Comparison of ENCODE assay signal across 8 mouse cellular contexts in the genomic region with DNA sequence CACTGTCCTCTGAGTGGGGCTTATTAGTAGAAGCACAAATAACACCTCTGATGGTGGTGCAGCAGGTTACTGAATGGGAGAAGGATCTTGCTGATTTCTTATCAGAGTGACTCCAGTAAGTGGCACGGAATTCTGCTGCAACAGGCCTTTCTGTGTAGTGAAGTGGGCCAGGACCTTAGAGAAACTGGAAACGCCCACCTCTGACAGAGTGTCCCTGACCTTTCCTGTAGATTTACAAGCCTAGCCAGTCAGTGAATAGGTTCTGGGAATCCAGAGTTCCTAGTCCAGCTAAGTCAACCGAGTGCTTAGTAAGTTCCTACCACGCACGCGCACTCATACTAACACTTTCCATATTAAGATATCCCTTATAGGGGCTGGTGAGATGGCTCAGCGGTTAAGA.
"Had no signal": no experiment of that assay in that cellular context is flagged by ENCODE, and none has a peak within 500 bp of the region (broad histone marks: within the 10 kb centered on the region; RNA-seq: fewer than 3 reads in every experiment).

No protein-coding gene starts in this region.

- H3K4me3 ChIP-seq: limb, embryonic 13.5 days; midbrain, embryonic 13.5 days; stomach, embryonic 15.5 days had no signal

- H3K27ac ChIP-seq: limb, embryonic 13.5 days; midbrain, embryonic 13.5 days had no signal

- H3K36me3 ChIP-seq: limb, embryonic 13.5 days; midbrain, embryonic 13.5 days; stomach, embryonic 15.5 days had no signal

- H3K4me2 ChIP-seq: limb, embryonic 13.5 days; midbrain, embryonic 13.5 days; stomach, embryonic 15.5 days had no signal

- DNase-seq: kidney, adult 8-10 months; left cerebral cortex, postnatal 4 days; lung, postnatal 36 days; right cerebral cortex, postnatal 14 days; thymus, postnatal 36 days had no signal

- H3K4me1 ChIP-seq: limb, embryonic 13.5 days; midbrain, embryonic 13.5 days; stomach, embryonic 15.5 days had no signal

- H3K9me3 ChIP-seq: limb, embryonic 13.5 days; midbrain, embryonic 13.5 days; stomach, embryonic 15.5 days had no signal

- H3K27me3 ChIP-seq: limb, embryonic 13.5 days; midbrain, embryonic 13.5 days; stomach, embryonic 15.5 days had no signal

- H3K9ac ChIP-seq: limb, embryonic 13.5 days; midbrain, embryonic 13.5 days; stomach, embryonic 15.5 days had no signal

- ATAC-seq: midbrain, embryonic 13.5 days had no signal
